In genomic region chr19:4398959-4399358, GRCm38 (mm10) we compare ENCODE assay signal across 14 mouse cellular contexts. TPM values are rescaled to one million over a fixed set of nuclear protein-coding genes. Genes with fewer than 3 reads are reported as not detected.
DNase-seq lines count a peak whose midpoint lies in the region; ATAC-seq lines count a peak whose summit lies in the region.
"Had no signal": no experiment of that assay in that cellular context is flagged by ENCODE, and none has a peak within 500 bp of the region (broad histone marks: within the 10 kb centered on the region; RNA-seq: fewer than 3 reads in every experiment).

No protein-coding gene starts in this region.

- no peak for ATAC-seq in forebrain, embryonic 13.5 days
- no peak for ATAC-seq in hindbrain, embryonic 15.5 days (ENCODE audit: low FRiP score, low read depth)
- no peak for ATAC-seq in hindbrain, embryonic 16.5 days
- ATAC-seq in midbrain, embryonic 15.5 days (replicated peaks), result no peak
- no peak for ATAC-seq in midbrain, embryonic 16.5 days

- H3K4me2 ChIP-seq in forebrain, embryonic 13.5 days, result no peak overlapping the region
- H3K4me2 ChIP-seq in hindbrain, embryonic 15.5 days, result peak overlapping the region; percentile 91; the same call in 1 of the 2 replicates
- no peak overlapping the region for H3K4me2 ChIP-seq in hindbrain, embryonic 16.5 days (ENCODE audit: low read length)
- peak overlapping the region; percentile 89; the same call in 1 of the 2 replicates for H3K4me2 ChIP-seq in midbrain, embryonic 15.5 days
- no peak overlapping the region; the same call in 1 of the 2 replicates for H3K4me2 ChIP-seq in midbrain, embryonic 16.5 days (ENCODE audit: low read length)

- no peak for DNase-seq in forebrain, embryonic 10.5 days (ENCODE audit: extremely low spot score, low spot score)
- DNase-seq in limb, embryonic 10.5 days (ENCODE audit: low spot score), result no peak
- no peak for DNase-seq in spleen, postnatal 10 days (ENCODE audit: low spot score in 2 of 2)
- DNase-seq: cerebellum, adult 9-11 months; kidney, adult 18-20 months; layer of hippocampus, postnatal 36 days had no signal

- WGBS in forebrain, embryonic 10.5 days, result 70% methylated on average over 4 of the region's 4 CpGs
- 71% methylated on average over 4 of the region's 4 CpGs for WGBS in forebrain, embryonic 13.5 days
- WGBS in hindbrain, embryonic 15.5 days, result 73% methylated on average over 4 of the region's 4 CpGs
- WGBS in hindbrain, embryonic 16.5 days, result 76% methylated on average over 4 of the region's 4 CpGs
- WGBS in midbrain, embryonic 15.5 days, result 74% methylated on average over 4 of the region's 4 CpGs
- WGBS in midbrain, embryonic 16.5 days, result 77% methylated on average over 4 of the region's 4 CpGs
- 71% methylated on average over 4 of the region's 4 CpGs for WGBS in limb, embryonic 10.5 days

- no peak overlapping the region for H3K27ac ChIP-seq in forebrain, embryonic 10.5 days
- no peak overlapping the region for H3K27ac ChIP-seq in forebrain, embryonic 13.5 days
- no peak overlapping the region for H3K27ac ChIP-seq in hindbrain, embryonic 15.5 days (replicated peaks)
- no peak overlapping the region for H3K27ac ChIP-seq in hindbrain, embryonic 16.5 days (ENCODE audit: low read depth, low read length)
- no peak overlapping the region for H3K27ac ChIP-seq in midbrain, embryonic 15.5 days
- H3K27ac ChIP-seq in midbrain, embryonic 16.5 days (ENCODE audit: low read length), result no peak overlapping the region
- no peak overlapping the region for H3K27ac ChIP-seq in limb, embryonic 10.5 days

- peaks cover 4% of the 10 kb centered on the region; the same call in 1 of the 2 replicates for H3K9me3 ChIP-seq in forebrain, embryonic 10.5 days
- H3K9me3 ChIP-seq in forebrain, embryonic 13.5 days (replicated peaks), result no peaks in the 10 kb centered on the region
- H3K9me3 ChIP-seq in hindbrain, embryonic 15.5 days, result no peaks in the 10 kb centered on the region
- H3K9me3 ChIP-seq in hindbrain, embryonic 16.5 days (ENCODE audit: control insufficient read depth, low read length), result no peaks in the 10 kb centered on the region
- H3K9me3 ChIP-seq in midbrain, embryonic 15.5 days, result no peaks in the 10 kb centered on the region
- H3K9me3 ChIP-seq in midbrain, embryonic 16.5 days (replicated peaks; ENCODE audit: control insufficient read depth, low read length, poor library complexity, severe bottlenecking), result no peaks in the 10 kb centered on the region
- H3K9me3 ChIP-seq in limb, embryonic 10.5 days (replicated peaks), result no peaks in the 10 kb centered on the region
- H3K9me3 ChIP-seq: lung, embryonic 15.5 days had no signal

- H3K36me3 ChIP-seq in forebrain, embryonic 10.5 days (replicated peaks), result 0 out of 2 replicates have a peak, but pooled peaks cover 1% of the 10 kb centered on the region
- H3K36me3 ChIP-seq in forebrain, embryonic 13.5 days (ENCODE audit: poor library complexity, severe bottlenecking), result no peaks in the 10 kb centered on the region
- no peaks in the 10 kb centered on the region for H3K36me3 ChIP-seq in hindbrain, embryonic 15.5 days
- H3K36me3 ChIP-seq in hindbrain, embryonic 16.5 days (ENCODE audit: control insufficient read depth, insufficient read depth, low read length), result no peaks in the 10 kb centered on the region
- no peaks in the 10 kb centered on the region for H3K36me3 ChIP-seq in midbrain, embryonic 15.5 days (replicated peaks)
- H3K36me3 ChIP-seq in midbrain, embryonic 16.5 days (ENCODE audit: control insufficient read depth, insufficient read depth, low read length), result no peaks in the 10 kb centered on the region
- 0 out of 2 replicates have a peak, but pooled peaks cover 2% of the 10 kb centered on the region for H3K36me3 ChIP-seq in limb, embryonic 10.5 days
- H3K36me3 ChIP-seq: lung, embryonic 15.5 days had no signal

- H3K9ac ChIP-seq in forebrain, embryonic 13.5 days, result no peak overlapping the region
- no peak overlapping the region for H3K9ac ChIP-seq in hindbrain, embryonic 15.5 days
- no peak overlapping the region for H3K9ac ChIP-seq in hindbrain, embryonic 16.5 days (ENCODE audit: low read depth, low read length)
- H3K9ac ChIP-seq in midbrain, embryonic 15.5 days, result no peak overlapping the region
- H3K9ac ChIP-seq in midbrain, embryonic 16.5 days (ENCODE audit: low read depth, low read length), result no peak overlapping the region

- H3K4me3 ChIP-seq in forebrain, embryonic 10.5 days, result peak overlapping the region; percentile 98; the same call in 1 of the 2 replicates
- H3K4me3 ChIP-seq in forebrain, embryonic 13.5 days, result no peak overlapping the region
- H3K4me3 ChIP-seq in hindbrain, embryonic 15.5 days, result peak overlapping the region; percentile 96; the same call in 1 of the 2 replicates
- no peak overlapping the region for H3K4me3 ChIP-seq in hindbrain, embryonic 16.5 days (ENCODE audit: low read length)
- no peak overlapping the region for H3K4me3 ChIP-seq in midbrain, embryonic 15.5 days
- no peak overlapping the region for H3K4me3 ChIP-seq in midbrain, embryonic 16.5 days (ENCODE audit: low read depth, low read length)
- peak overlapping the region; percentile 97; the same call in 1 of the 2 replicates for H3K4me3 ChIP-seq in limb, embryonic 10.5 days

- peaks cover 29% of the 10 kb centered on the region for H3K4me1 ChIP-seq in forebrain, embryonic 10.5 days
- H3K4me1 ChIP-seq in forebrain, embryonic 13.5 days, result peaks cover 18% of the 10 kb centered on the region
- H3K4me1 ChIP-seq in hindbrain, embryonic 15.5 days (replicated peaks), result peaks cover 22% of the 10 kb centered on the region
- peaks cover 11% of the 10 kb centered on the region for H3K4me1 ChIP-seq in hindbrain, embryonic 16.5 days (ENCODE audit: control insufficient read depth, insufficient read depth, low read depth, low read length)
- H3K4me1 ChIP-seq in midbrain, embryonic 15.5 days, result peaks cover 15% of the 10 kb centered on the region
- peaks cover 14% of the 10 kb centered on the region for H3K4me1 ChIP-seq in midbrain, embryonic 16.5 days (ENCODE audit: control insufficient read depth, insufficient read depth, low read length)
- peaks cover 20% of the 10 kb centered on the region for H3K4me1 ChIP-seq in limb, embryonic 10.5 days

- peaks cover 15% of the 10 kb centered on the region; the same call in 1 of the 2 replicates for H3K27me3 ChIP-seq in forebrain, embryonic 10.5 days (ENCODE audit: poor library complexity, severe bottlenecking)
- no peaks in the 10 kb centered on the region for H3K27me3 ChIP-seq in forebrain, embryonic 13.5 days
- no peaks in the 10 kb centered on the region for H3K27me3 ChIP-seq in hindbrain, embryonic 15.5 days
- H3K27me3 ChIP-seq in hindbrain, embryonic 16.5 days (replicated peaks; ENCODE audit: control insufficient read depth, insufficient read depth, low read length), result no peaks in the 10 kb centered on the region
- no peaks in the 10 kb centered on the region for H3K27me3 ChIP-seq in midbrain, embryonic 15.5 days (replicated peaks)
- H3K27me3 ChIP-seq in midbrain, embryonic 16.5 days (ENCODE audit: control insufficient read depth, insufficient read depth, low read depth, low read length), result no peaks in the 10 kb centered on the region
- H3K27me3 ChIP-seq in limb, embryonic 10.5 days (ENCODE audit: low read depth, poor library complexity, severe bottlenecking), result no peaks in the 10 kb centered on the region
- H3K27me3 ChIP-seq: CH12.LX; lung, embryonic 15.5 days had no signal

RNA-seq across cellular contexts. Expression of gene Kdm2a, which starts 0.9 kb away (rescaled TPM):
- 55.2 and 57.2 TPM in 2 replicates for polyA plus RNA-seq in forebrain, embryonic 10.5 days (2016; fragmentation: Nextera tagmentation; extraction: Ambion mirVana)
- 38.8 and 43.9 TPM in 2 replicates for polyA plus RNA-seq in forebrain, embryonic 13.5 days (2015; fragmentation: Nextera tagmentation; extraction: Ambion mirVana)
- polyA plus RNA-seq in hindbrain, embryonic 15.5 days (2015; fragmentation: Nextera tagmentation; extraction: Ambion mirVana), result 32.7 and 36.3 TPM in 2 replicates
- polyA plus RNA-seq in hindbrain, embryonic 16.5 days (2015; fragmentation: Nextera tagmentation; extraction: Ambion mirVana), result 29.8 and 34.8 TPM in 2 replicates
- polyA plus RNA-seq in midbrain, embryonic 15.5 days (2015; fragmentation: Nextera tagmentation; extraction: Ambion mirVana), result 37.0 and 38.8 TPM in 2 replicates
- polyA plus RNA-seq in midbrain, embryonic 16.5 days (2015; fragmentation: Nextera tagmentation; extraction: Ambion mirVana), result 32.1 and 33.8 TPM in 2 replicates
- polyA plus RNA-seq in limb, embryonic 10.5 days (2016; fragmentation: Nextera tagmentation; extraction: Ambion mirVana), result 67.6 and 77.9 TPM in 2 replicates

RNA-seq across cellular contexts. Expression of gene Rhod, which starts 40.3 kb away (rescaled TPM):
- polyA plus RNA-seq in forebrain, embryonic 10.5 days (2016; fragmentation: Nextera tagmentation; extraction: Ambion mirVana), result 20.8 and 23.2 TPM in 2 replicates
- polyA plus RNA-seq in forebrain, embryonic 13.5 days (2015; fragmentation: Nextera tagmentation; extraction: Ambion mirVana), result 5.5 and 6.6 TPM in 2 replicates
- polyA plus RNA-seq in hindbrain, embryonic 15.5 days (2015; fragmentation: Nextera tagmentation; extraction: Ambion mirVana), result 5.7 and 6.7 TPM in 2 replicates
- 6.4 and 6.6 TPM in 2 replicates for polyA plus RNA-seq in hindbrain, embryonic 16.5 days (2015; fragmentation: Nextera tagmentation; extraction: Ambion mirVana)
- 5.1 and 5.5 TPM in 2 replicates for polyA plus RNA-seq in midbrain, embryonic 15.5 days (2015; fragmentation: Nextera tagmentation; extraction: Ambion mirVana)
- 3.8 and 3.9 TPM in 2 replicates for polyA plus RNA-seq in midbrain, embryonic 16.5 days (2015; fragmentation: Nextera tagmentation; extraction: Ambion mirVana)
- polyA plus RNA-seq in limb, embryonic 10.5 days (2016; fragmentation: Nextera tagmentation; extraction: Ambion mirVana), result 24.7 and 32.9 TPM in 2 replicates
- polyA plus RNA-seq: erythroblast, embryonic 14.5 days had no signal

Comparison
In these comparisons a context has a peak if more than half of its experiments do, and no peak if none do; other contexts are left out.
1. H3K4me3 ChIP-seq: peak in forebrain, embryonic 10.5 days (single experiment), hindbrain, embryonic 15.5 days (single experiment) and limb, embryonic 10.5 days (single experiment); none in forebrain, embryonic 13.5 days (single experiment), hindbrain, embryonic 16.5 days (single experiment), midbrain, embryonic 15.5 days (single experiment) and midbrain, embryonic 16.5 days (single experiment).
2. H3K4me2 ChIP-seq: peak in hindbrain, embryonic 15.5 days (single experiment) and midbrain, embryonic 15.5 days (single experiment); none in forebrain, embryonic 13.5 days (single experiment), hindbrain, embryonic 16.5 days (single experiment) and midbrain, embryonic 16.5 days (single experiment).